Comparison of ENCODE assay signal across 16 mouse cellular contexts in the genomic region with DNA sequence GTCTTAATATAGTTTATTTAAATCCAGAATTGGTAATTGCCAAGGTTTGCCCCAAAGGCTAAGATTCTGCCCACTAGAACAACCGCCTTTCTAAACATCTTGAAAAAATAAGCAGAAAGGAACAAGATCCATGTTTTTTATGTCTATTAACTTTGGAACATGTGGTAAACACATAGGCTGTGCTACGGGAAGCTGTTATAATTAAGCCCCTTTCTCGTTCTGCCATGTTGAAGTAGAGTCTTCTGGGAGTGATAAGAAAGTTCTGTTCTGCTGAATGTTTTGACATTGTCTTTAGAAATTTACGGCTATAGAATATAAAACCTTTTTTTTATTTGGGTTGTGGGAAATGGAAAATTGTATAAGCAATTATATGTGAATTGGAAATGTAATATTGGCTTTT.
"Had no signal": no experiment of that assay in that cellular context is flagged by ENCODE, and none has a peak within 500 bp of the region (broad histone marks: within the 10 kb centered on the region; RNA-seq: fewer than 3 reads in every experiment).

No protein-coding gene starts in this region.

- H3K4me3 ChIP-seq: midbrain, embryonic 10.5 days; midbrain, embryonic 12.5 days; myocyte; neural tube, embryonic 13.5 days; neural tube, embryonic 15.5 days had no signal

- ATAC-seq: midbrain, embryonic 16.5 days had no signal

- DNase-seq: lung, adult 18-20 months; lung, embryonic 14.5 days; lung, postnatal 10 days; lung, postnatal 4 days; midbrain, embryonic 14.5 days; right cerebral cortex, postnatal 14 days; spleen, adult 18-20 months; thymus, adult 18-20 months; thymus, postnatal 14 days; thymus, postnatal 36 days had no signal

- H3K36me3 ChIP-seq: midbrain, embryonic 10.5 days; midbrain, embryonic 12.5 days; neural tube, embryonic 13.5 days; neural tube, embryonic 15.5 days had no signal

- H3K9me3 ChIP-seq: midbrain, embryonic 10.5 days; midbrain, embryonic 12.5 days; neural tube, embryonic 13.5 days; neural tube, embryonic 15.5 days had no signal

- H3K4me2 ChIP-seq: lung, embryonic 14.5 days; midbrain, embryonic 12.5 days; neural tube, embryonic 13.5 days; neural tube, embryonic 15.5 days had no signal

- H3K9ac ChIP-seq: lung, embryonic 14.5 days; midbrain, embryonic 12.5 days; neural tube, embryonic 13.5 days; neural tube, embryonic 15.5 days had no signal

- H3K4me1 ChIP-seq: midbrain, embryonic 10.5 days; midbrain, embryonic 12.5 days; neural tube, embryonic 13.5 days; neural tube, embryonic 15.5 days had no signal

- H3K27me3 ChIP-seq: midbrain, embryonic 12.5 days; neural tube, embryonic 13.5 days; neural tube, embryonic 15.5 days had no signal

- H3K27ac ChIP-seq: midbrain, embryonic 10.5 days; midbrain, embryonic 12.5 days; neural tube, embryonic 13.5 days; neural tube, embryonic 15.5 days had no signal
